Mouse (Mus musculus) testis, adult 2 months (tissue): ENCODE results near the gene Lhpp.

Experiments
- CTCF ChIP-seq: fragments of 200-500 bp; IDR thresholded peaks from 2 replicates; pipeline ENCODE4 v1.5.1; 2012; ENCODE audit warnings: low read depth, mild to moderate bottlenecking, inconsistent platforms, low read length, moderate library complexity; ENCODE audit not compliant: control insufficient read depth, insufficient read depth, insufficient replicate concordance
- POLR2A ChIP-seq: fragments of 200-500 bp; IDR thresholded peaks from 2 replicates; pipeline ENCODE4 v1.6.1; 2012; ENCODE audit warnings: low read depth, mild to moderate bottlenecking, inconsistent platforms, low read length, moderate library complexity; ENCODE audit not compliant: control insufficient read depth

GRCm38 (mm10) chr7:132682901-132683300 is 72.5 kb downstream of the Lhpp start:
- no peak for TF ChIP-seq POLR2A
- no peak for TF ChIP-seq CTCF
